Mouse (Mus musculus) stomach, embryonic 15.5 days (tissue): ENCODE measurements around the gene Chka. TPM values are rescaled to one million over a fixed set of nuclear protein-coding genes. Genes with fewer than 3 reads are reported as not detected.

Source experiments
- ATAC-seq: fragments of 200-750 bp; cut with Nextera tagmentation; 2 replicates; pipeline ENCODE4 v1.8.0; 2017; ENCODE audit warnings: low read depth, moderate number of reproducible peaks, moderate TSS enrichment; ENCODE audit not compliant: insufficient read depth, low FRiP score
- H3K27ac ChIP-seq: fragments of 300-500 bp; sonication (generic); 2 replicates; pipeline ENCODE4 v1.5.1; 2015; ENCODE audit warnings: mild to moderate bottlenecking, inconsistent platforms
- H3K27me3 ChIP-seq: fragments of 300-500 bp; sonication (generic); replicated peaks from 2 replicates; pipeline ENCODE4 v1.6.1; 2015; ENCODE audit warnings: inconsistent platforms
- H3K36me3 ChIP-seq: fragments of 300-500 bp; sonication (generic); 2 replicates; pipeline ENCODE4 v1.6.1; 2015; ENCODE audit warnings: inconsistent platforms
- H3K4me1 ChIP-seq: fragments of 300-500 bp; sonication (generic); 2 replicates; pipeline ENCODE4 v1.6.1; 2015; ENCODE audit warnings: inconsistent platforms
- H3K4me2 ChIP-seq: fragments of 300-500 bp; sonication (generic); 2 replicates; pipeline ENCODE4 v1.6.1; 2015; ENCODE audit warnings: mild to moderate bottlenecking, inconsistent platforms
- H3K4me3 ChIP-seq: fragments of 300-500 bp; sonication (generic); replicated peaks from 2 replicates; pipeline ENCODE4 v1.5.1; 2015; ENCODE audit warnings: inconsistent platforms
- H3K9ac ChIP-seq: fragments of 300-500 bp; sonication (generic); 2 replicates; pipeline ENCODE4 v1.6.1; 2015; ENCODE audit warnings: inconsistent platforms
- H3K9me3 ChIP-seq: fragments of 300-500 bp; sonication (generic); 2 replicates; pipeline ENCODE4 v1.6.1; 2016; ENCODE audit warnings: inconsistent platforms
- WGBS: fragments of 180-500 bp; shearing (Covaris S2); methylation state at CpG from one replicate; pipeline ENCODE4 v1.1.7; 2015; 5-methylcytosine and 5-hydroxymethylcytosine counted together
- polyA plus RNA-seq: library from polyadenylated mRNA; unstranded; fragments of >200 nt; fragmentation: Nextera tagmentation; extraction: Ambion mirVana; gene quantifications from 2 replicates; pipeline ENCODE4 v1.2.1, GENCODE M21; 2015

Chka gene
- polyA plus RNA-seq, 1 experiment from 2014 or later, result 56.9 TPM

DNA sequence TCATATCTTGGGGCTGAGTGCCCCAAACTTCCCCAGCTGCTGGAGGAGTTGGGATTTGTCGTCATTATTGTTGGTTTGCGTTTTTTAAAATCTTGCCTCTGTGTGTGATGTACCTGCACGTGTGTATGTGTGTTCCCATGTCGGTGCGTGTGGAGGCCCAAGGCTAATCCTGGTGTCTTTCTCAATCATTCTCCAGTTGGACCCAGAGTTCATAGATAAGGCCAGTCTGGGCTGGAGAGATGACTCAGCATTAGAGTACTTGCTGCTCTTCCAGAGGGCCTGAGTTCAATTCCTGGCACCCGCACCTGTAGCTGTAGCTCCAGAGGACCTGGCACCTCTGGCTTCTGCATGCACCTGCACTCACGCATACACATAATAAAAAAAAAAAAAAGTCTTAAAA lies 73.3 kb downstream of the Chka start:
- 92% methylated on average over 7 of the region's 7 CpGs for WGBS
- no peak overlapping the region for H3K4me3 ChIP-seq
- ATAC-seq, result no peak

DNA sequence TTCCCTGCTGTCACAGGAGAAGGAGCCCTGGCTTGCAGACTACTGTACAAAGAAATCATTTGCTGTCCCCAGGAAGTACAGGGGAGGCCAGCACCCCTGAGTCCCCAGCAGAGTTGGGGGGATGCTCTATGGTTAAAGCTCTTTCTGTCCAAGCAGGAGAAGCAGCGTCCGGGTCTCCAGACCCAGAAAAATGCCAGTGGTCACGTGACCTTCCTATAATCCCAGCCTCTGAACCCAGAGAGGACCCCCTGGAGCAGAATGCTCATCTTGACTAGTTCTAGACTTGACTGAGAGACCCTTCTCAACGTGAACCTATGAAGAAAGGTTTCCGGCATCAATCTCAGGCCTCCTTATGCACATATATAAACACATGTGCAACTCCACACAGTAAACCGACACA lies 74.3 kb downstream of the Chka start:
- Histone ChIP-seq H3K4me1 (peaks cover 35% of the 10 kb centered on the region), H3K9ac (no peak overlapping the region), H3K4me2 (no peak overlapping the region), H3K27ac (no peak overlapping the region), H3K36me3 (no peaks in the 10 kb centered on the region), H3K4me3 (no peak overlapping the region), H3K27me3 (no peaks in the 10 kb centered on the region), H3K9me3 (no peaks in the 10 kb centered on the region)
- no peak for ATAC-seq
- WGBS, result 82% methylated on average over 6 of the region's 6 CpGs

More for the DNA sequence above, 73.3 kb downstream of the Chka start:
- no peaks in the 10 kb centered on the region for H3K9me3 ChIP-seq
- H3K27ac ChIP-seq, result no peak overlapping the region
- no peak overlapping the region for H3K4me2 ChIP-seq
- H3K4me1 ChIP-seq, result peaks cover 25% of the 10 kb centered on the region
- no peaks in the 10 kb centered on the region for H3K27me3 ChIP-seq
- no peaks in the 10 kb centered on the region for H3K36me3 ChIP-seq
- H3K9ac ChIP-seq, result no peak overlapping the region

GRCm38 (mm10) chr19:3926279-3926678 lies 74.7 kb downstream of the Chka start:
- ATAC-seq, result no peak
- Histone ChIP-seq H3K36me3 (no peaks in the 10 kb centered on the region), H3K9me3 (no peaks in the 10 kb centered on the region), H3K27me3 (no peaks in the 10 kb centered on the region), H3K4me1 (peaks cover 36% of the 10 kb centered on the region), H3K4me2 (no peak overlapping the region), H3K9ac (no peak overlapping the region), H3K27ac (no peak overlapping the region), H3K4me3 (no peak overlapping the region)
- WGBS, result 42% methylated on average over 3 of the region's 3 CpGs

DNA sequence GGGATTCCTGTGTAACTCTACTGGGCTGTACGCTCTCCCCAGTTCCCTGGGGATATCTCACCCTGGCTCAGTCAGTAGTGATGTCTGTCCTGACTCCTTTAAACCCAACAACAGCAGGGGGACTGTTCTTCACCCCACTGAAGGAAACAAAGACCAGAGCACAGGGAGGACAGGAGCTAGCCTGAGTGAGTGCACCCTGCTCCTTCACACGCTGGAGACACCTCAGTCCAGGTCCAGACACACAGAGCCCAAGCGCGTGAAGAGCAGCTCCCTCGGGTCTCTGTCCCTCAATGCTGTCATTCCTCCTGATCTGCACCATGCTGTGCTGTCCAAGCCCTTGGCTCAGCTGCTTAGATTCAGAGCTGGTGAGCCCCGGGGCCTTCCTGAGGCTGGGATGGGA lies 75.1 kb downstream of the Chka start:
- ATAC-seq, result no peak

DNA sequence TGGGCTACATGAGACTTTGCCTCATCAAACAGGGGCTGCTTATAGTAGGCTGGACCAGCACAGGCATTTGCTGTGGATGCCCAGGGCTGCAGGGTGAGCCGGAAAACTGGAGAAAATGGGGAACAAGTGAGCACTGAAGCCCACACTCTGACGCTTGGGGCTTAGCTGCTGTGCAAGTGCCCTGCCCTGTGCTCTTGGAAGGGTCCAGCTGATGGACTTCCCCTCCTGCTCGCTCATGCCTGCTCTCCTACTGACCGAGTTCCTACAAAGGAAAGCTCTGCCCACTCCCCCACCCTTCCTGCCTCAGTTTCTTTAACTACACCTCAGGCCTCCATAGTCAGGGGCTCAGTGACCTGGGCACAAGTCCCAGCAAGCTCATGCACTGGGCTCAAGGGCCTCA lies 76.4 kb downstream of the Chka start:
- ATAC-seq, result no peak
- H3K27ac ChIP-seq, result no peak overlapping the region
- WGBS, result 84% methylated on average over 4 of the region's 4 CpGs
- H3K9me3 ChIP-seq, result no peaks in the 10 kb centered on the region
- H3K4me2 ChIP-seq, result no peak overlapping the region
- peaks cover 31% of the 10 kb centered on the region for H3K4me1 ChIP-seq
- H3K36me3 ChIP-seq, result no peaks in the 10 kb centered on the region
- H3K4me3 ChIP-seq, result no peak overlapping the region
- no peak overlapping the region for H3K9ac ChIP-seq
- no peaks in the 10 kb centered on the region for H3K27me3 ChIP-seq

More for the DNA sequence above, 75.1 kb downstream of the Chka start:
- no peaks in the 10 kb centered on the region for H3K27me3 ChIP-seq
- no peak overlapping the region for H3K4me3 ChIP-seq
- no peak overlapping the region for H3K4me2 ChIP-seq
- H3K36me3 ChIP-seq, result no peaks in the 10 kb centered on the region
- 66% methylated on average over 6 of the region's 6 CpGs for WGBS
- H3K9ac ChIP-seq, result no peak overlapping the region
- peaks cover 36% of the 10 kb centered on the region for H3K4me1 ChIP-seq
- H3K27ac ChIP-seq, result no peak overlapping the region
- no peaks in the 10 kb centered on the region for H3K9me3 ChIP-seq

DNA sequence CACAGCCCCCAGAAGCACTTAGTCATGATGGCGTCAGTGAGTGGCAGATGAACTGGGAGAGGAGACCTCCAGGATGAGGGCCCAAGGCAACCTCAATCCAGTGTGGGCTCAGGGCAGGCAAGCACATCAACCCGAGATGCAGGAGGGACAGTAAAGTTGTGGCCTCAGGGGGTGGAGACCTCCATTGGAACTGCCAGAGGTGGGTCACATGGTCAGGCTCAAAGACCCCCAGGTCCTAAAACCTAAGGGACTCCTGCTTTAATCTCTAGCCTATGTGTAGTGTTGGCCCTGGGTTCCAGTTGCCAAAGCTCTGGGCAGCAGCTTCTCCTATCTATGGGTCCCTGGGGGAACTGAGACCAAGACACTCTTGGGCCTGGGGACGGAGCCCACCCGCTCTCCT lies 77.2 kb downstream of the Chka start:
- H3K4me2 ChIP-seq, result no peak overlapping the region
- H3K4me1 ChIP-seq, result peaks cover 25% of the 10 kb centered on the region
- peak overlapping the region; percentile 73 for H3K27ac ChIP-seq
- no peak overlapping the region for H3K9ac ChIP-seq
- H3K36me3 ChIP-seq, result no peaks in the 10 kb centered on the region
- H3K4me3 ChIP-seq, result no peak overlapping the region
- no peaks in the 10 kb centered on the region for H3K27me3 ChIP-seq
- H3K9me3 ChIP-seq, result no peaks in the 10 kb centered on the region
- ATAC-seq, result no peak
- WGBS, result 78% methylated on average over 4 of the region's 4 CpGs

GRCm38 (mm10) chr19:3929211-3929941 lies 77.8 kb downstream of the Chka start, which contains the start of gene Aldh3b1:
Gene Aldh3b1 (minus strand): TSS chr19:3929808.
- no peaks in the 10 kb centered on the region for H3K9me3 ChIP-seq
- peak within 1 kb of the TSS; percentile 73 for H3K27ac ChIP-seq
- peak within 1 kb of the TSS; percentile 25; the same call in 1 of the 2 replicates for H3K4me2 ChIP-seq
- H3K27me3 ChIP-seq, result no peaks in the 10 kb centered on the region
- 28% methylated on average over 12 of the region's 12 CpGs for WGBS
- H3K4me1 ChIP-seq, result peaks cover 20% of the 10 kb centered on the region
- ATAC-seq, result peak; percentile 60
- no peak within 1 kb of the TSS for H3K9ac ChIP-seq
- H3K4me3 ChIP-seq, result no peak within 1 kb of the TSS
- no peaks in the 10 kb centered on the region for H3K36me3 ChIP-seq

- no peaks in the 10 kb centered on the region for H3K27me3 ChIP-seq
- no peaks in the 10 kb centered on the region for H3K36me3 ChIP-seq
- ATAC-seq, result no peak
- H3K9ac ChIP-seq, result no peak overlapping the region
- H3K4me2 ChIP-seq, result no peak overlapping the region
- H3K4me3 ChIP-seq, result no peak overlapping the region
- H3K27ac ChIP-seq, result peak overlapping the region; percentile 73
- no peaks in the 10 kb centered on the region for H3K9me3 ChIP-seq
- 64% methylated on average over 21 of the region's 21 CpGs for WGBS
- H3K4me1 ChIP-seq, result peaks cover 24% of the 10 kb centered on the region
Observed at GRCm38 (mm10) chr19:3930262-3931057, 78.9 kb downstream of the Chka start.

DNA sequence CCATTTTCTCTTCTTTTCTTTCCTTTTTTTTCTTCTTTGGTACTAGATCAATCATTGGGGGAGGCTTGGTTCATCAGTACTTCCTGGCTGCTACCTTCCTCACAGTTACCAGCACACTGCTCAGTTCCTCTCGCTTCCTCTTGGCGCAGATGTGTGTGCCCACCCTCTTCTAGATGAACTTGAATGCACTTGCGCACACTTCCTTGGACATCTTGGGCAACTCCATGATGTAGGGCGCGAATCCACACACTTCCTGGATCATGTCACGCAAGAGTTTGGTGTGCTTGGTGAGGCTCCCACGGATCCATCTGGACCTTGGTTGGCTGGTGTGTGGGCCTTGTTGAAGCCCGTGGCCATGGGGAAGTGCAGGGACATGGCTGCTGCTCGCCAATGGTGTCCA lies 80.1 kb downstream of the Chka start:
- no peak overlapping the region for H3K4me3 ChIP-seq
- no peak overlapping the region for H3K9ac ChIP-seq
- H3K27ac ChIP-seq, result no peak overlapping the region
- H3K4me2 ChIP-seq, result no peak overlapping the region
- H3K27me3 ChIP-seq, result no peaks in the 10 kb centered on the region
- no peaks in the 10 kb centered on the region for H3K9me3 ChIP-seq
- H3K36me3 ChIP-seq, result no peaks in the 10 kb centered on the region
- WGBS, result 89% methylated on average over 9 of the region's 9 CpGs
- ATAC-seq, result no peak
- H3K4me1 ChIP-seq, result peaks cover 32% of the 10 kb centered on the region

GRCm38 (mm10) chr19:3935032-3935895 lies 83.7 kb downstream of the Chka start, which contains the start of gene Unc93b1:
Gene Unc93b1 (plus strand): TSS chr19:3935186.
- Histone ChIP-seq H3K27me3 (no peaks in the 10 kb centered on the region), H3K9me3 (no peaks in the 10 kb centered on the region), H3K4me3 (peak within 1 kb of the TSS; percentile 51), H3K4me1 (peaks cover 20% of the 10 kb centered on the region), H3K36me3 (no peaks in the 10 kb centered on the region), H3K4me2 (peak within 1 kb of the TSS; percentile 91), H3K27ac (0 out of 2 replicates have a peak within 1 kb of the TSS, but pooled peaks have one; percentile 31), H3K9ac (peak within 1 kb of the TSS; percentile 38)
- ATAC-seq, result peak; percentile 80
- WGBS, result 7% methylated on average over 42 of the region's 42 CpGs

GRCm38 (mm10) chr19:3935896-3936850 lies 84.6 kb downstream of the Chka start:
- Histone ChIP-seq H3K4me3 (peak overlapping the region; percentile 51), H3K4me2 (peak overlapping the region; percentile 91), H3K27ac (no peak overlapping the region), H3K9me3 (no peaks in the 10 kb centered on the region), H3K9ac (peak overlapping the region; percentile 38), H3K27me3 (no peaks in the 10 kb centered on the region), H3K36me3 (no peaks in the 10 kb centered on the region), H3K4me1 (peaks cover 14% of the 10 kb centered on the region)
- WGBS, result 7% methylated on average over 22 of the region's 22 CpGs
- no peak for ATAC-seq
